Mouse (Mus musculus) adrenal gland (tissue): ENCODE measurements at regions not wholly inside any gene's neighbourhood (a gene's known extent, or its start where the extent isn't known, plus 50 kb on each side); places are given as distances from the start of the nearest gene placed in this dataset.
"Not testable (repeated sequence)": the region's sequence is repeated elsewhere in the genome, so short reads cannot be mapped to it uniquely, and the experiment has no call there.

Experiments used
- intact Hi-C: fragments of 180-260 bp; cut with DNase I; formaldehyde crosslinking; loops from one replicate; pipeline ENCODE4 v1.15.1; 2025

GRCm38 (mm10) chr12:45594689-45595088 is 520.2 kb upstream of the Stxbp6 start:
- intact Hi-C loops, result no loop called here

- intact Hi-C loops, result no loop called here
These were observed 515.7 kb upstream of the Stxbp6 start for GRCm38 (mm10) chr12:45590191-45590590.

DNA sequence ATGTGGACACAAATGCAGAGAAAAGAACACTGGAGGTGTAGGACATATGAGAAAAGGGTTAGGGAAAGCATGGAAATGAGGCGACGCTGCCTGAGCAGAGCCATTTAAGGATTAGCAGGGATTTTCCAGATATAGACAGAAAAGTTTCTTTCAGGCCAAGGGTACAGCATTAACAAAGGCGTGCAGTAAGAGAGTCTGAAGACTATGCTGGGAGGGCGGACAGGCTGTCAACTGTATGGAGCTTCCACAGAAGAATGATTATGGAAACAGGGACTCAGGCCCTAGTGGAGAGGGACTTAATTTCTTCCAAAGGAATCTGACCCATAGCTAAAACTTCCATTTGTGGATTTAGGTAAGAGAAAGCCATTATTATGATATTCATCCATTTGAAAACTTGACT is 511.3 kb upstream of the Stxbp6 start:
- intact Hi-C loops, result no loop called here

- intact Hi-C loops, result no loop called here
These were observed 489.0 kb upstream of the Stxbp6 start for GRCm38 (mm10) chr12:45563325-45564030.

- intact Hi-C loops, result no loop called here
These were observed 488.2 kb upstream of the Stxbp6 start for GRCm38 (mm10) chr12:45562637-45563220.

DNA sequence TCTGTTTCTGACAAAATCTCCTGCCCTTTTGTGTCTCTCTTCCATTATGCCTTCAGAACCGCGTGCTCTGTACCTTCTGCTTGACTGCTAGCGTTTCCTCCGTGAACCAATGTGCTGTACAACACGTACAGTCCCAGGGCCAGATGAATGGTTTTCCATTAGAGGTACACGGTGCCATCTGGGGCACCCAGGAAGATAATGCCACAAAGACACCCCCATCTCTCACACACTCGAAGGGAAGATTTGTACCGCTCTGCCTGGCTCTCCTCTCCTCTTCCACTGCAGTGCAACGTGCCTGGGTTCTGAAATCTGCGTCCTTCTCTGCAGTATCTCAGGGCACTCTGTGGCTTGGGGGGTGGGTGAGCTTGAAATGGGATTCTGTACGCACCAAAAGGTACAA is 487.4 kb upstream of the Stxbp6 start:
- intact Hi-C loops, result no loop called here

GRCm38 (mm10) chr12:45561362-45561761 is 486.9 kb upstream of the Stxbp6 start:
- intact Hi-C loops, result no loop called here

DNA sequence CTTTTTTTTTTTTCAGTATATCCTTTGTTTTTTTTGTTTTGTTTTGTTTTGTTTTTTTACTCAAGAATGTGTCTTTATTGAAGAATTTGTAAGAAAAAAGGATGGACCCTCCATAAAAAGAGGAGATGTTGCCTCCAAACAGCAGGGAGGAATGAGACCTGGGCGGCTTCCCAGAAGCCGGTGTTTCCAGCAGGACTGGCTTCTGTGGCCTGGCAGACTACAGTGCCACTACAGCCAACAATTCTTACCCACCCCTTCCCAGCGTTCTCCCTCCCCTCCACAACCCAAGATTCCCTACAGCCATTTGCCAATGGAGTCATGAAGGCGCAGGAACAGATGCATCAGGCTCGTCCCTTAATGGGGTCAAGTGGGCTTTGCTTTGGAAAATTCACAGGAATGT is 475.4 kb upstream of the Stxbp6 start:
- intact Hi-C loops, result not testable (repeated sequence)

DNA sequence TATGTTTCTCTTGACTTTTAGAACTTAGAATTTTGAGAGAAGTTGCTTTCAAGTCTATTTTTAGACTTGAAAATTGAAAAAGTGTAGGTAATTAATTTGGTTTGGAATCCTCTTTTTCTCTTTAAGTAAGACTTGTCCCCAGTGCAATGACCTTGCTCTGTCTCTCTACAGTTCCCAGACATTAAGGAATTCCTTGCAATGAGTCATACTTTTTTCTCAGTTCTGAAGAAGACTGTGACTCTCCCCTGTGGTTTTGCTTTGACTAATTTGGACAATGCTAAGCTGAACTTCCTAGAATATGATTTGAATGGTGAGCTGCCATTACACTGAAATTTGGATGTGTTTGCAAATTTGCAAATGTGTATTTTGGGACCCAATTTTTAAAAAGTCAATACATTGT is 445.0 kb upstream of the Stxbp6 start:
- intact Hi-C loops, result no loop called here

DNA sequence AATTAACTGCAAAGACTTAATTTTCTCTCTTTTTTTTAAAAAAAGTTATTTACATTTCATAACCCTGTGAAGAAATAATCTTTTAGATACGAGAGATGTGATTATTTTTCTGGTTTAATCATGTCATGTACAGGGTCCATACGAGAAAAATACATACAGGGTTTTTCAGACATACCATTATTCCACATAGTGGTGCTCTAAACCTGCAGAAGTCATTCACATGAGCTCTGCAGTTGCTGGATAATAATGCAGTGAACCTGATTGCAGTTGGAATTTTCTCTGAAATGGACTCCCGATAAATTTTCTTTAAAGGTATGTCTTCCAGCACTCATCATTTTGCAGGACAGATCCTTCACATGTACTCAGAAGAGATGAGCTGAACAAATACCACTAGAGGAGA is 439.9 kb upstream of the Stxbp6 start:
- intact Hi-C loops, result no loop called here

DNA sequence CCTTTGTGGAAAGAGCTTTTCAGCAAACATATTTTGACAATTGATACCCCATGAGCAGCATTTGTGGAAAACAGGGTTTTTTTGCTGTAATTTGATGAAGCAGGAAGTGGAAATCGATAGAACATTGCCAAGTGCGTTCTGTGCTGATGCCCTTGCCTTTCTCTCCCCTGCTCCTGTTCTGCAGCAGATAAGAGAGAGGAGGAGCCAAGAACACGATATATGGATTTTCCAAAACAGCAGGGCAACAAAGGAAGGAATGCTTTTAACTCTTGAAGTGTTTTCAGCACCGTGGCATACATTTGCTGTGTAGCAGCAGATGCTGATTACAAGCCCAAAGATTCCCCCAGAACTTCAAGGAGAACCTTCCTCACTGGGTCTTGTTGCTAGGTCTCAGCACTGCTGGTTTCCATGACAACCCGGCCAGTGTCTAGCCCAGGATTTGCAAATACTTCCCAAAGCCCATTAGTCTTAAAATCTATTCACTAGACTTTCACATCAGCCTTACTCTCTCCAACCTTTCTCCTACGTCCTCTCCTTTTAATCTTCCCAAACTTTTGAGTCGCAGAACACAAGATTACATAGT is 433.0 kb upstream of the Stxbp6 start:
- intact Hi-C loops, result no loop called here

DNA sequence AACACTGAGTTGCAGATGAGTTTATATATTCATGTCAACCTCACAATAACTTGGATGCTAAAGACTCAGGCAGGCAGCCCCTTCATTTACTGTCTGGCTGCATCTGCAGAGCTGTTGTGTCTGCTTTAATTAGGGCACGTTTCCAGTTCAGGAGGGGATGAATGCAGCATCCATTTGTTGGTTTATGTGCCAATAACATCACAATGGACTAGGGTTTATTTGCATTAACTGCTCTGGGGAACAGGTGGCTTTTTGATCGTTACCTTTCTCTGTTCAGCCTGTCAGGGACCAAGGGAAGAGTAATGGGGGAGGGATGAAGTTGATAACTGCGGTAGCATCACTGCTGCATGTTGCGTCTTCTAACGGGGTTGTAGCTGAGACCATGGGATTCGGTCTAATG is 425.3 kb upstream of the Stxbp6 start:
- intact Hi-C loops, result no loop called here

GRCm38 (mm10) chr12:45498230-45498629 is 423.7 kb upstream of the Stxbp6 start:
- intact Hi-C loops, result no loop called here

- intact Hi-C loops, result no loop called here
These were observed 414.5 kb upstream of the Stxbp6 start for GRCm38 (mm10) chr12:45489029-45489428.

- intact Hi-C loops, result no loop called here
These were observed 402.4 kb upstream of the Stxbp6 start for GRCm38 (mm10) chr12:45476881-45477280.

- intact Hi-C loops, result no loop called here
These were observed 393.6 kb upstream of the Stxbp6 start for GRCm38 (mm10) chr12:45468093-45468492.

DNA sequence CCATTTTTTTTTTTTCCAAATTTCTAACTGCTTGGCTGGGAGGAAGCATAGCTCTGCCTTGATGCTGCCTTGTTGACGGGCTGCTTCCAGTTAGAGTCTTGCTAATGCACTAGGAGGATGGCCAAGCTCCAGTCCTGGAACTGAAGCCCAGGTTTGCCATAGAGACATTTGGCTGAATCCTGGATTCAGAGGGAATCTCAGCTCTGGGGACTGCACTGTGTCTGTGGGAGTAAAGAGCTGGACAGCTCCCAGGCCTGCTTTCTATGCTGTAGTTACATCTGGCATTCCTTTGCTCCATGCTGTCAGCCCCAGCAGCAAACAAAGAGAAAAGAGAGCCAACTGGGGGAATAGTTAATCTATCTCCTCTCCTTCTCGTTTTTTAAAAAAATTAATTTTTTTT is 392.5 kb upstream of the Stxbp6 start:
- intact Hi-C loops, result no loop called here

DNA sequence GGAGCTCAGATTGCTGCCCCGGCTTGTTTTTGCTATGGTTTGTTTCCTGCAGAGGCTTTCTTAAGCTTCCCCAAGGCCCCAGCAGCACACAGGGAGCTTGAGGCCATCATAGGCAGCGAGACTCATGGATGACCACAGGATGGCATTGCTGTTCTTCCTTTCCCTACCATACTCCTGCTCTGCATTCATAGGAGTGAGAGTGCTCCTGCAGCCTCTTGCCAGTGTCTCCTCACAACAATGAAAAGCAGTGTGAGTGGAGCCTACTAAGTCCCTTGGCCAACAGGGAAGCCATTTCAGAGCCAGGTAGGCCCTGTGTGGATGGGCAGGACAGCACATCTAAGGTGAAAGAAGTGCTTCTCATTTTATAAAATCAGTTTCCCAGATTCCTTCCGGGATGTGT is 391.6 kb upstream of the Stxbp6 start:
- intact Hi-C loops, result no loop called here

DNA sequence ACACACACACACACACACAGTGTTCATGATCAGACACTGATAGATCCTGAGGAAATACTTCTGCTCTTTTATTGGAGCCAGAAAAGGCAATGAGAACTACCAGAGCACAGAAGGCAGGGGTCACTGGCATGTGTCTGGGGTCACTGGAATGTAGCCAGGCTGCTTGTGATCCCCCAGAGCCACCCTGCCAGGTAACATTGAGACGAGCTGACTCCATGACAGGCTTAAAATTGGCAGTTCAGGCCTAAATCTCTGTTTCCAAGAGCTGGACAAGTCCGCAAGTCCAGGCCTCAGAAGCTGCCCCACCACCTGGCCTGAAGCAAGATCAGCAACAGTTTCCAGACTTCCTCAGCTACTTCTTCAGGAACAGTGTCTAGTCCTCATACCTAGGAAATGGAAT is 390.4 kb upstream of the Stxbp6 start:
- intact Hi-C loops, result no loop called here

DNA sequence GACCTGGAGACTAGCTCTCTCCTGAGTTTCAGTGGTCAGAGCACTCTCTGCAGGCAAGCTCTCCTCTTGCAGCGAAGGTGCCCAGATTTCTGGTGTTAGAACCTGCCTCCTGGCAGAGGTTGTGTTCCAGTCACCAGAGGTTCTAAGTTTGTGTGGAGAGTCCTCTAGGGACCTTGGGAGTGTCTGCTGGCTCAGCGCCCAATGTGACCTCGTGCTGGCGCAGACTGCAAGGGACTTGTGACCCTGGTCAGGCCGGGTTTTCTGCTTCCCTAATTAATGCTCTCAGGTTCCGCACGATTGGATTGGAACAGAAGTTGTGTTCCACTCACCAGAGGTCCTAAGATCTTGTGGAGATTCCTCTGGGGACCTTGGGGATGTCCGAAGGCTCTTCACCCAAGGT is 384.2 kb upstream of the Stxbp6 start:
- intact Hi-C loops, result not testable (repeated sequence)

GRCm38 (mm10) chr12:45443512-45444190 is 369.1 kb upstream of the Stxbp6 start:
- intact Hi-C loops, result loop anchor here (10.0 kb wide), 1 partner anchor 249 kb away; no protein-coding TSS in a partner anchor

DNA sequence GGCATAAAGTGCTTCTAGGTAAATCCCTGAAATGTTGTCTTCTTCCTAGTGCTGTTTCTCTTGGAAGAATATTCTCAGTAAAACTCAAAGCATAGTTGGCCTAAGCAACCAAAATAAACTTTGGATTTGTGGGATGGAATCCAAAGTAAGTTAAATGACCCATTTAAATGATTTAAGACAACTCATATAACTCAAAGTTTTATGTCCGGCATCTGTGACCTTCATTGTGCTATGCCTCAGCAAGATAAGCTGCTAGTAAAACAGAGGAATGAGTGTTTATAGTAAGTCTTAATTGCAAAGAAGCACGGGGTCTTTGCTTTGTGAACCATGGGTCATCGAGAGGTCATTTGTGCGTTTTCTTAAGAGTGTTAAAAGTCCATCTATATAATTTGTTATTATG is 368.0 kb upstream of the Stxbp6 start:
- intact Hi-C loops, result loop anchor here (10.0 kb wide), 1 partner anchor 248 kb away; no protein-coding TSS in a partner anchor
